Mouse (Mus musculus) testis, postnatal 10 days (tissue): ENCODE results near the gene Olfr774.
"Not testable (repeated sequence)": the region's sequence is repeated elsewhere in the genome, so short reads cannot be mapped to it uniquely, and the experiment has no call there.

Experiments used
- DNase-seq: peaks from one replicate; pipeline ENCODE4 v3.0.0; 2021; ENCODE audit warnings: low spot score

The Olfr774 gene

GRCm38 (mm10) chr10:129235904-129236303, at the start of gene Olfr774:
Gene Olfr774 (plus strand): TSS chr10:129236204.
- DNase-seq, result no peak

- DNase-seq, result not testable (repeated sequence)
Measured at GRCm38 (mm10) chr10:129187319-129187718, 48.7 kb upstream of the Olfr774 start, which contains the start of gene Olfr773. Gene Olfr773 (minus strand): TSS chr10:129187419.

GRCm38 (mm10) chr10:129230737-129231136, 5.3 kb upstream of the Olfr774 start:
- no peak for DNase-seq

- DNase-seq, result no peak
Measured at GRCm38 (mm10) chr10:129248112-129248511, 12.1 kb downstream of the Olfr774 start, which contains the start of gene Olfr775. Gene Olfr775 (plus strand): TSS chr10:129248412.

- no peak for DNase-seq
Measured at GRCm38 (mm10) chr10:129258827-129259226, 22.8 kb downstream of the Olfr774 start, which contains the start of gene Olfr776. Gene Olfr776 (plus strand): TSS chr10:129259127.

GRCm38 (mm10) chr10:129271081-129271535, 35.1 kb downstream of the Olfr774 start, which contains the start of gene Olfr777:
Gene Olfr777 (minus strand): TSS chr10:129271485.
- DNase-seq, result no peak
